Mouse (Mus musculus): ENCODE measurements at regions not wholly inside any gene's neighbourhood (a gene's known extent, or its start where the extent isn't known, plus 50 kb on each side); places are given as distances from the start of the nearest gene placed in this dataset.

DNA sequence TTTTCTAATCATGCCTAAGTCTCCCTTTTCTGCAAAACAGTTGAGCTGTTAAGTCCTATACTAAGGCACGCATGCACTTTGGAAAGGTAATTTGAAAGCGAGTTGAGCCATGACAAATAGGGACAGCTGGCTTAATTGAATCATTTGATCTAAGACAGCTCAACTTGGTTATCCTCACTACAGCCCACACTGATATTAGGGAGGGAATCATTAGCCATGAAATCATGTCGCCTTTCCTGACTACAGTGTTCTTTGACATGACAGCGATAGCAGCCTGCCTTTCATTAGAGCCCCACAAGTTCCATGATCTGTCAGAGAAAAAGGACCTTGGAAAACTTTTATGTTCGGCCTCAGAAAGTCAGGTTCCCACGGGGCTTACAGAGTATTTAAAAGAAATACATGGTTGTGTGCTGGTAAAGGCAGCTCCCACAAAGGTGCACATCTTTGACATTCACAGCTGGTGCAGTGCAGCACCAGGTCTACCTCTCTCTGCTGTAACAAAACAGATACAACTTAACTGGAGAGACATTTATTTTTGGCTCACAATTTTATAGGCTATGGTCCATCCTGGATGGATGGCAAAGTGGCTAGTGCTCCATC, 803.5 kb downstream of the Cypt12 start:
- no peak for TF ChIP-seq EP300 (IDR thresholded peaks at IDR 0.05; ENCODE audit: insufficient read depth, low read depth, low read length)
- TF ChIP-seq CTCF (IDR thresholded peaks at IDR 0.05), result no peak
